Mouse (Mus musculus): ENCODE data around the gene Lrp3. TPM values are rescaled to one million over a fixed set of nuclear protein-coding genes. Genes with fewer than 3 reads are reported as not detected.

The Lrp3 gene
- polyA plus RNA-seq, 1 experiment from 2014 or later, result 21.6 TPM

DNA sequence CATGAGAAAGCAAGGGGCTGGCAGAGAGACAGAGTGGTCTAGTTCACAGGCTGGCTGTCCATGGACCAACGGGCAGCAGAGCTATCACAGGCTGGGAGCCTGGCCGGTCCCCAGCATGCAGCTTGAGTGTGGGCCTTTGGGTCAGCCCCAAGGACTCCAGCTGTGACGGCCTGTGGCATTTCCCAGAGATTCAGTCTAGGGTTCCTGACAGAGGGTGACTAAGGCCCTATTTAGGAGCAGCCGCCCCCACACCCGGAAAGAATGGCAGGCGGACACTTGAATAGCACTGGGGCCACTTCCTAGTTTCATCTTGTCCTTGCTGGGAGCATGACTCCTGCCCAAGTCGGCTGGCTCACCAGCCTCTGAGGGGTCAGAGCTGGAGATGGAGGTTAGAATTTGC lies 51.7 kb downstream of the Lrp3 start:
- DNase-seq (ENCODE audit: low spot score) (no peak), ATAC-seq (ENCODE audit: insufficient read depth, low FRiP score, low TSS enrichment) (no peak)
- WGBS, result 78% methylated on average over 7 of the region's 7 CpGs

DNA sequence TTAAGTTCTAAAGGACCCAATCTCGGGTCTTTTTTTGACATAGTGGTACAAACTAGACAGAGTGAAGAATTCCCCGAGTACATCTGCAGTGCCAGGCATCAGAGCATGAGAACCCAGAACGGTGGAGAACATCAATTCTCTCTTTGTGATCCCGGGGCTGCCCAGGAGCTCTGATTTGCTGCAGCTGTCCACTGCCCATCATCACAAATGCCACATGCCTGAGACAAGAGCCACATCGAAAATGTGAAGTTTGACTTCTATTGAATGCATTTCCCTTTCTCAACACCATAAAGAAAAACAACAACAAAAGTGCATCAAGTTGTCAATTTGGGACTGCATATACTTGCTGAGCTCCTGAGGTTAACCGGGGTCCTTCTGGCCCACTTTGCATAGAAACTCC lies 52.9 kb downstream of the Lrp3 start:
- 77% methylated on average over 6 of the region's 6 CpGs for WGBS
- no peaks in the 10 kb centered on the region for H3K4me1 ChIP-seq (ENCODE audit: control insufficient read depth, insufficient read depth, low read length)

More for the DNA sequence above, 51.7 kb downstream of the Lrp3 start:
- Histone ChIP-seq H3K4me2 (ENCODE audit: low read depth) (no peak overlapping the region), H3K36me3 (ENCODE audit: control insufficient read depth, insufficient read depth, low read length) (no peaks in the 10 kb centered on the region), H3K9ac (ENCODE audit: low read length) (no peak overlapping the region), H3K9me3 (ENCODE audit: control insufficient read depth, low read length) (no peaks in the 10 kb centered on the region), H3K4me3 (ENCODE audit: low read depth, low read length) (no peak overlapping the region), H3K4me1 (ENCODE audit: control insufficient read depth, insufficient read depth, low read length) (no peaks in the 10 kb centered on the region), H3K27me3 (ENCODE audit: control insufficient read depth, insufficient read depth, low read length) (no peaks in the 10 kb centered on the region), H3K27ac (ENCODE audit: low read depth, low read length) (no peak overlapping the region)

DNA sequence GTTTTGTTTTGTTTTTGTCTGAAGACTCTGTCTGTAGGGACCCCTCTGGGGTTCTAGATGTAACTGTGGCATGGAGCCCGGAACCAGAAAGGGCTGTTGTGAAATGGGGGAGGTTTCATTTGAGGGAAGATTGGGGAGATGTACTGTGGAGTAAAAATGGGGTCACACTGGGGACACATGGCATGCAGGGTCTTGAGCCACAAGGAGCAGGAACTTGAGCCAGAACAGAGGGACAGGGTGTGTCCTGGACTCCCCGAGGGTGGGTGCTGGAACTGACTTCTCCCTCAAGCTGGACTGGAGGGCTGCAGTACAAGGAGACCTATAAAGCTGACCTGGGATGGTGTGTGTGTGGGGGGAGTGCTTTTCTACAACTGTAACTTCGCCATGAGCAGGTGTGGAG lies 57.8 kb downstream of the Lrp3 start:
- 86% methylated on average over 3 of the region's 3 CpGs for WGBS
- H3K4me3 ChIP-seq (ENCODE audit: low read depth, low read length), result no peak overlapping the region
- ATAC-seq (ENCODE audit: insufficient read depth, low FRiP score, low TSS enrichment) (no peak), DNase-seq (ENCODE audit: low spot score) (no peak)
- no peaks in the 10 kb centered on the region for H3K36me3 ChIP-seq (ENCODE audit: control insufficient read depth, insufficient read depth, low read length)
- H3K27me3 ChIP-seq (ENCODE audit: control insufficient read depth, insufficient read depth, low read length), result no peaks in the 10 kb centered on the region
- H3K9ac ChIP-seq (ENCODE audit: low read length), result no peak overlapping the region
- no peaks in the 10 kb centered on the region for H3K9me3 ChIP-seq (ENCODE audit: control insufficient read depth, low read length)
- H3K4me2 ChIP-seq (ENCODE audit: low read depth), result no peak overlapping the region
- H3K27ac ChIP-seq (ENCODE audit: low read depth, low read length), result no peak overlapping the region
- no peaks in the 10 kb centered on the region for H3K4me1 ChIP-seq (ENCODE audit: control insufficient read depth, insufficient read depth, low read length)

More for the DNA sequence above, 52.9 kb downstream of the Lrp3 start:
- H3K4me3 ChIP-seq (ENCODE audit: low read depth, low read length), result no peak overlapping the region
- no peak overlapping the region for H3K27ac ChIP-seq (ENCODE audit: low read depth, low read length)
- ATAC-seq (ENCODE audit: insufficient read depth, low FRiP score, low TSS enrichment), result no peak
- no peaks in the 10 kb centered on the region for H3K9me3 ChIP-seq (ENCODE audit: control insufficient read depth, low read length)
- no peak overlapping the region for H3K9ac ChIP-seq (ENCODE audit: low read length)
- H3K27me3 ChIP-seq (ENCODE audit: control insufficient read depth, insufficient read depth, low read length), result no peaks in the 10 kb centered on the region
- H3K36me3 ChIP-seq (ENCODE audit: control insufficient read depth, insufficient read depth, low read length), result no peaks in the 10 kb centered on the region
- no peak overlapping the region for H3K4me2 ChIP-seq (ENCODE audit: low read depth)
- no peak for DNase-seq (ENCODE audit: low spot score)

DNA sequence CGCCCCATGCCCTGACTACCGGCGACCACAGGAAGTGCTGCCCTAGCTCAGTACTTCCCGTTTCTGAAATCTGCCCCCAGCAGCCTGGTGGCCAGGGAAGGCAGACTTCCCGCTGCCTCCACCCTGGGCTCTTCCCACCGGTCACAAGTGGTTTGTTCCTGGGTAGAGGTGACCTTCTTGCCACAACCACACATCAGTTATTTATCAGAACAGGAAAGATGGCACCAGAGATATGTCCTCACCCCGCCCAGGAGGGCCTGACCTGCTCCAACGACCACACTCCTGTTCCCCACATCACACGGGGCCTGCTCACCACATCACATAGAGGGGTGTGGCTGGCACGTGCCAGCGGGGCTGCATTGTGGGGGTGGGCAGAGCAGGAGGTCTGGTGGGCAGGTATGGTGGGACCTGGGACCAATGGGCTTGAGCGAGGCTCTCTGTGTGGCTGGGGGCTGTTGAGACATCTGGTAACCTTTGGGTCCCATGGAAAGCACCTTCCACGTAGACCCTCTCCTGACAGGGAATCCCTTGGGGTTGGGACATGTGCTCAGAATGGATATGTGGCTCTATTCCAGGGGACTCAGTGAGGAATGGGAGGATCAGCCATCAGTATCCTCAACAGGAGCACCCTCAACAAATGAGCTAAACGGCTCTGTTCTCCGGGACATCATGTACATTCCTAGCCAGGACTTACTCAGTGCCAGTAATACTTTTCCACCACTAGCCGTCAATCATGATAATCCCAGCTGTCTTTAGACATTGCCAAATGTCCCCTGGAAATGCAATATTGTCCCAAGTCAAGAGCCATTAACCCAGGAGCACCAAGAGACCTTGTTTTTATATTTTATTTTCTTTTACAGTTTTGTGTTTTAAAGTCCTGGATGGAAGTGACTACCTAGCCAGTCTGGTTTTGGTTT lies 58.5 kb downstream of the Lrp3 start:
- Histone ChIP-seq H3K9me3 (ENCODE audit: control insufficient read depth, low read length) (no peaks in the 10 kb centered on the region), H3K36me3 (ENCODE audit: control insufficient read depth, insufficient read depth, low read length) (no peaks in the 10 kb centered on the region), H3K9ac (ENCODE audit: low read length) (no peak overlapping the region), H3K4me3 (ENCODE audit: low read depth, low read length) (no peak overlapping the region), H3K27ac (ENCODE audit: low read depth, low read length) (no peak overlapping the region), H3K4me2 (ENCODE audit: low read depth) (no peak overlapping the region), H3K27me3 (ENCODE audit: control insufficient read depth, insufficient read depth, low read length) (no peaks in the 10 kb centered on the region), H3K4me1 (ENCODE audit: control insufficient read depth, insufficient read depth, low read length) (no peaks in the 10 kb centered on the region)
- no peak for DNase-seq (ENCODE audit: low spot score)
- 74% methylated on average over 16 of the region's 16 CpGs for WGBS
- ATAC-seq (ENCODE audit: insufficient read depth, low FRiP score, low TSS enrichment), result no peak

DNA sequence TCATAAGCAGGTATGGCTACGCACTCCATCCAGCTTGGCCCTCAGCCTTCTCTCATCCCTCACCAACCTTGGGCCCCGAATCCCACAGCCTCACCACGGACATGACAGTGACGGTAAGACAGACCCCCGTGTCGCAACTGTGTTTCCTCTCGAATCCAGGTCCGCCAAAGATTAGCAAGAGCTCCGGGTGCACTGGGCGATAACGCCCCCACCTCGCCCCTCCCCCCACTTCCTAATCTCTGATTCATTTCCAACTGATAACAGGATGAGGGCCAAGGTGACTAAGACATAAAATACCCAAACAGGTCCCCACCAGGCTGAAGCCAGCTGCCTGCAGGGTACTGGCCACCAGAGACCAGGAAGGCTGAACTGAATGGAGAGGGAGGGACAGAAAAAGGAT lies 60.8 kb downstream of the Lrp3 start:
- Histone ChIP-seq H3K27ac (ENCODE audit: low read depth, low read length) (no peak overlapping the region), H3K9ac (ENCODE audit: low read length) (no peak overlapping the region), H3K4me3 (ENCODE audit: low read depth, low read length) (no peak overlapping the region), H3K4me1 (ENCODE audit: control insufficient read depth, insufficient read depth, low read length) (no peaks in the 10 kb centered on the region), H3K9me3 (ENCODE audit: control insufficient read depth, low read length) (no peaks in the 10 kb centered on the region), H3K4me2 (ENCODE audit: low read depth) (no peak overlapping the region), H3K27me3 (ENCODE audit: control insufficient read depth, insufficient read depth, low read length) (no peaks in the 10 kb centered on the region), H3K36me3 (ENCODE audit: control insufficient read depth, insufficient read depth, low read length) (no peaks in the 10 kb centered on the region)
- DNase-seq (ENCODE audit: low spot score), result no peak
- WGBS, result 78% methylated on average over 11 of the region's 12 CpGs
- no peak for ATAC-seq (ENCODE audit: insufficient read depth, low FRiP score, low TSS enrichment)

DNA sequence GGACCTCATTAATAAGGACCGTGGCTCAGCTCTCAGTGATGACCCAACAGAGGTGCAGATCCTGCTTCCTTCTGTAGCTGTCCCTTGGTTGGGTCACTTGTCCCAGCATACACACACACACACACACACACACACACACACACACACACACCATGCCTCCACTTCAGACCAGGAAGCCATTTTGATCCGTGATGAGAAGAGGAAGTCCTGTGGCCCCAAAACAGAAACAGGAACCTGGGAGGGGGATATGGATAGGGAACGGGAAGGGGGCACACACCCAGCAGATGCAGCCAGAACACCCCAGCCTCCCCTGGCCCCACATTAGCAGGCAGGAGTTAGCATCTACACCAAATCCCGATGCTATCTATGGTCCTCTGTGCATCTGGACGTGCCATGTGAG lies 64.4 kb downstream of the Lrp3 start:
- Histone ChIP-seq H3K27me3 (ENCODE audit: control insufficient read depth, insufficient read depth, low read length) (no peaks in the 10 kb centered on the region), H3K4me2 (ENCODE audit: low read depth) (no peak overlapping the region), H3K9ac (ENCODE audit: low read length) (no peak overlapping the region), H3K27ac (ENCODE audit: low read depth, low read length) (no peak overlapping the region), H3K9me3 (ENCODE audit: control insufficient read depth, low read length) (no peaks in the 10 kb centered on the region), H3K4me3 (ENCODE audit: low read depth, low read length) (no peak overlapping the region), H3K36me3 (ENCODE audit: control insufficient read depth, insufficient read depth, low read length) (no peaks in the 10 kb centered on the region), H3K4me1 (ENCODE audit: control insufficient read depth, insufficient read depth, low read length) (no peaks in the 10 kb centered on the region)
- ATAC-seq (ENCODE audit: insufficient read depth, low FRiP score, low TSS enrichment), result no peak
- DNase-seq (ENCODE audit: low spot score), result no peak
- 79% methylated on average over 5 of the region's 5 CpGs for WGBS

Other genes with a start within 250 kb of the Lrp3 start
- 34.8 and 37.5 TPM in 2 replicates for gene Cebpg, start 158.9 kb downstream of the Lrp3 start, polyA plus RNA-seq (2014; fragmentation: Nextera tagmentation; extraction: Ambion mirVana)
- 0.20 and 0.62 TPM in 2 replicates for gene Cebpa, start 96.2 kb downstream of the Lrp3 start, polyA plus RNA-seq (2014; fragmentation: Nextera tagmentation; extraction: Ambion mirVana)
- gene Slc7a10, start 29.1 kb downstream of the Lrp3 start, polyA plus RNA-seq (2014; fragmentation: Nextera tagmentation; extraction: Ambion mirVana), result 0.25 and 0.89 TPM in 2 replicates
- 20.0 and 21.4 TPM in 2 replicates for gene Gpatch1, start 102.9 kb upstream of the Lrp3 start, polyA plus RNA-seq (2014; fragmentation: Nextera tagmentation; extraction: Ambion mirVana)
- 3.3 and 3.6 TPM in 2 replicates for gene Rhpn2, start 118.7 kb upstream of the Lrp3 start, polyA plus RNA-seq (2014; fragmentation: Nextera tagmentation; extraction: Ambion mirVana)
- gene Faap24, start 181.3 kb upstream of the Lrp3 start, polyA plus RNA-seq (2014; fragmentation: Nextera tagmentation; extraction: Ambion mirVana), result 19.9 and 22.4 TPM in 2 replicates
- gene Cep89, start 181.5 kb upstream of the Lrp3 start, polyA plus RNA-seq (2014; fragmentation: Nextera tagmentation; extraction: Ambion mirVana), result 39.3 and 40.8 TPM in 2 replicates
- gene Slc7a9, start 233.3 kb upstream of the Lrp3 start, polyA plus RNA-seq (2014; fragmentation: Nextera tagmentation; extraction: Ambion mirVana), result not detected in 2 replicates